Mouse (Mus musculus): Measurements from ENCODE around the gene Tecr. TPM values are rescaled to one million over a fixed set of nuclear protein-coding genes. Genes with fewer than 3 reads are reported as not detected.
"Not testable (repeated sequence)": the region's sequence is repeated elsewhere in the genome, so short reads cannot be mapped to it uniquely, and the experiment has no call there.

The Tecr gene
- polyA plus RNA-seq, 1 experiment from 2014 or later = 815 TPM

GRCm38 (mm10) chr8:83608398-83608829 lies 643 bp upstream of the Tecr start:
- H3K4me2 ChIP-seq (ENCODE audit: low read length) = peak overlapping the region; percentile 90
- WGBS = under 1% methylated on average over 51 of the region's 51 CpGs
- H3K9me3 ChIP-seq (replicated peaks; ENCODE audit: control insufficient read depth, low read length) = no peaks in the 10 kb centered on the region
- H3K36me3 ChIP-seq (ENCODE audit: control insufficient read depth, insufficient read depth, low read length) = peaks cover 34% of the 10 kb centered on the region
- peaks cover 9% of the 10 kb centered on the region for H3K4me1 ChIP-seq (ENCODE audit: control insufficient read depth, insufficient read depth, low read length)
- ATAC-seq = peak; percentile 81
- no peaks in the 10 kb centered on the region for H3K27me3 ChIP-seq (replicated peaks; ENCODE audit: control insufficient read depth, insufficient read depth, low read length)
- peak overlapping the region; percentile 84 for H3K9ac ChIP-seq (ENCODE audit: low read length)
- H3K27ac ChIP-seq (ENCODE audit: low read depth, low read length) = peak overlapping the region; percentile 97
- DNase-seq (ENCODE audit: low spot score) = peak; percentile 82
- peak overlapping the region; percentile 75 for H3K4me3 ChIP-seq (ENCODE audit: low read depth, low read length)

- H3K9ac ChIP-seq (ENCODE audit: low read length) = no peak overlapping the region
- H3K9me3 ChIP-seq (replicated peaks; ENCODE audit: control insufficient read depth, low read length) = no peaks in the 10 kb centered on the region
- no peaks in the 10 kb centered on the region for H3K27me3 ChIP-seq (replicated peaks; ENCODE audit: control insufficient read depth, insufficient read depth, low read length)
- no peak overlapping the region for H3K27ac ChIP-seq (ENCODE audit: low read depth, low read length)
- no peaks in the 10 kb centered on the region for H3K36me3 ChIP-seq (ENCODE audit: control insufficient read depth, insufficient read depth, low read length)
- no peak for ATAC-seq
- no peak for DNase-seq (ENCODE audit: low spot score)
- no peak overlapping the region for H3K4me3 ChIP-seq (ENCODE audit: low read depth, low read length)
- WGBS = 83% methylated on average over 2 of the region's 2 CpGs
- H3K4me2 ChIP-seq (ENCODE audit: low read length) = no peak overlapping the region
- H3K4me1 ChIP-seq (ENCODE audit: control insufficient read depth, insufficient read depth, low read length) = no peaks in the 10 kb centered on the region
These were observed 5.1 kb downstream of the Tecr start for GRCm38 (mm10) chr8:83602650-83603029.

- no peaks in the 10 kb centered on the region for H3K27me3 ChIP-seq (replicated peaks; ENCODE audit: control insufficient read depth, insufficient read depth, low read length)
- no peak for DNase-seq (ENCODE audit: low spot score)
- H3K9me3 ChIP-seq (replicated peaks; ENCODE audit: control insufficient read depth, low read length) = no peaks in the 10 kb centered on the region
- no peak overlapping the region for H3K9ac ChIP-seq (ENCODE audit: low read length)
- no peak overlapping the region for H3K27ac ChIP-seq (ENCODE audit: low read depth, low read length)
- ATAC-seq = no peak
- no peaks in the 10 kb centered on the region; the same call in 1 of the 2 replicates for H3K4me1 ChIP-seq (ENCODE audit: control insufficient read depth, insufficient read depth, low read length)
- no peak overlapping the region for H3K4me2 ChIP-seq (ENCODE audit: low read length)
- no peaks in the 10 kb centered on the region for H3K36me3 ChIP-seq (ENCODE audit: control insufficient read depth, insufficient read depth, low read length)
- no peak overlapping the region for H3K4me3 ChIP-seq (ENCODE audit: low read depth, low read length)
These were observed 8.0 kb downstream of the Tecr start for GRCm38 (mm10) chr8:83599814-83600213.

- no peak for ATAC-seq
- H3K36me3 ChIP-seq (ENCODE audit: control insufficient read depth, insufficient read depth, low read length) = no peaks in the 10 kb centered on the region
- H3K4me1 ChIP-seq (ENCODE audit: control insufficient read depth, insufficient read depth, low read length) = no peaks in the 10 kb centered on the region; the same call in 1 of the 2 replicates
- no peak overlapping the region for H3K27ac ChIP-seq (ENCODE audit: low read depth, low read length)
- no peak for DNase-seq (ENCODE audit: low spot score)
- 0% methylated on average over 1 of the region's 1 CpGs for WGBS
- H3K4me2 ChIP-seq (ENCODE audit: low read length) = no peak overlapping the region
- no peak overlapping the region for H3K4me3 ChIP-seq (ENCODE audit: low read depth, low read length)
- H3K9ac ChIP-seq (ENCODE audit: low read length) = no peak overlapping the region
- H3K27me3 ChIP-seq (replicated peaks; ENCODE audit: control insufficient read depth, insufficient read depth, low read length) = no peaks in the 10 kb centered on the region
- H3K9me3 ChIP-seq (replicated peaks; ENCODE audit: control insufficient read depth, low read length) = no peaks in the 10 kb centered on the region
These were observed 9.6 kb downstream of the Tecr start for GRCm38 (mm10) chr8:83598146-83598545.

- Histone ChIP-seq H3K36me3 (ENCODE audit: control insufficient read depth, insufficient read depth, low read length) (no peaks in the 10 kb centered on the region), H3K4me2 (ENCODE audit: low read length) (no peak overlapping the region), H3K27me3 (replicated peaks; ENCODE audit: control insufficient read depth, insufficient read depth, low read length) (no peaks in the 10 kb centered on the region), H3K9ac (ENCODE audit: low read length) (no peak overlapping the region), H3K4me3 (ENCODE audit: low read depth, low read length) (no peak overlapping the region), H3K4me1 (ENCODE audit: control insufficient read depth, insufficient read depth, low read length) (peaks cover 12% of the 10 kb centered on the region), H3K9me3 (replicated peaks; ENCODE audit: control insufficient read depth, low read length) (no peaks in the 10 kb centered on the region), H3K27ac (ENCODE audit: low read depth, low read length) (no peak overlapping the region)
- DNase-seq (ENCODE audit: low spot score) (peak; percentile 55), ATAC-seq (no peak)
- WGBS = 20% methylated on average over 3 of the region's 3 CpGs
These were observed 11.4 kb downstream of the Tecr start for GRCm38 (mm10) chr8:83596369-83596768.

GRCm38 (mm10) chr8:83595050-83595345 lies 12.8 kb downstream of the Tecr start:
- not testable (repeated sequence) for ATAC-seq; H3K9me3 ChIP-seq (replicated peaks; ENCODE audit: control insufficient read depth, low read length); H3K36me3 ChIP-seq (ENCODE audit: control insufficient read depth, insufficient read depth, low read length); DNase-seq (ENCODE audit: low spot score); H3K27me3 ChIP-seq (replicated peaks; ENCODE audit: control insufficient read depth, insufficient read depth, low read length)
- WGBS = 56% methylated on average over 3 of the region's 3 CpGs
- peak overlapping the region; percentile 93 for H3K27ac ChIP-seq (ENCODE audit: low read depth, low read length)
- H3K9ac ChIP-seq (ENCODE audit: low read length) = peak overlapping the region; percentile 66
- H3K4me2 ChIP-seq (ENCODE audit: low read length) = peak overlapping the region; percentile 89
- peaks cover 14% of the 10 kb centered on the region for H3K4me1 ChIP-seq (ENCODE audit: control insufficient read depth, insufficient read depth, low read length)
- peak overlapping the region; percentile 93 for H3K4me3 ChIP-seq (ENCODE audit: low read depth, low read length)

GRCm38 (mm10) chr8:83594167-83595049 lies 13.4 kb downstream of the Tecr start:
- Histone ChIP-seq H3K4me2 (ENCODE audit: low read length) (peak overlapping the region; percentile 89), H3K36me3 (ENCODE audit: control insufficient read depth, insufficient read depth, low read length) (peaks cover 4% of the 10 kb centered on the region; the same call in 1 of the 2 replicates), H3K27me3 (replicated peaks; ENCODE audit: control insufficient read depth, insufficient read depth, low read length) (no peaks in the 10 kb centered on the region), H3K27ac (ENCODE audit: low read depth, low read length) (peak overlapping the region; percentile 93), H3K4me1 (ENCODE audit: control insufficient read depth, insufficient read depth, low read length) (peaks cover 14% of the 10 kb centered on the region), H3K4me3 (ENCODE audit: low read depth, low read length) (peak overlapping the region; percentile 93), H3K9me3 (replicated peaks; ENCODE audit: control insufficient read depth, low read length) (no peaks in the 10 kb centered on the region), H3K9ac (ENCODE audit: low read length) (peak overlapping the region; percentile 93)
- WGBS = under 1% methylated on average over 43 of the region's 43 CpGs
- ATAC-seq = peak; percentile 99
- DNase-seq (ENCODE audit: low spot score) = peak; percentile 100

- Histone ChIP-seq H3K4me3 (ENCODE audit: low read depth, low read length) (peak overlapping the region; percentile 93), H3K27ac (ENCODE audit: low read depth, low read length) (peak overlapping the region; percentile 90), H3K9ac (ENCODE audit: low read length) (peak overlapping the region; percentile 93), H3K4me2 (ENCODE audit: low read length) (peak overlapping the region; percentile 89), H3K4me1 (ENCODE audit: control insufficient read depth, insufficient read depth, low read length) (peaks cover 14% of the 10 kb centered on the region), H3K27me3 (replicated peaks; ENCODE audit: control insufficient read depth, insufficient read depth, low read length) (no peaks in the 10 kb centered on the region), H3K9me3 (replicated peaks; ENCODE audit: control insufficient read depth, low read length) (no peaks in the 10 kb centered on the region), H3K36me3 (ENCODE audit: control insufficient read depth, insufficient read depth, low read length) (peaks cover 9% of the 10 kb centered on the region; the same call in 1 of the 2 replicates)
- 4% methylated on average over 22 of the region's 22 CpGs for WGBS
- DNase-seq (ENCODE audit: low spot score) (peak; percentile 28), ATAC-seq (no peak)
These were observed 14.2 kb downstream of the Tecr start for GRCm38 (mm10) chr8:83593325-83594166.
